Mouse (Mus musculus) C2C12 (cell line): ENCODE measurements at regions not wholly inside any gene's neighbourhood (a gene's known extent, or its start where the extent isn't known, plus 50 kb on each side); places are given as distances from the start of the nearest gene placed in this dataset.

Experiments used
- H3K27me3 ChIP-seq: one replicate; pipeline ENCODE4 v1.6.1; 2011; ENCODE audit not compliant: control insufficient read depth, insufficient read depth, insufficient read length
- H3K36me3 ChIP-seq: one replicate; pipeline ENCODE4 v1.6.1; 2011; ENCODE audit not compliant: control insufficient read depth, insufficient read depth
- H3K4me3 ChIP-seq: one replicate; pipeline ENCODE4 v1.5.1; 2011; ENCODE audit warnings: mild to moderate bottlenecking, control low read depth; ENCODE audit not compliant: poor library complexity, insufficient read depth, severe bottlenecking
- H3K79me2 ChIP-seq: one replicate; pipeline ENCODE4 v1.6.1; 2011; ENCODE audit not compliant: control insufficient read depth, insufficient read depth
- H3K79me3 ChIP-seq: one replicate; pipeline ENCODE4 v1.6.1; 2011; ENCODE audit warnings: low read depth, control low read depth
- H3ac ChIP-seq: one replicate; pipeline ENCODE3; 2011; ENCODE audit warnings: low read depth; ENCODE audit not compliant: control insufficient read depth, insufficient read length
- CEBPB ChIP-seq: IDR thresholded peaks from one replicate; pipeline ENCODE4 v1.6.1; 2011; ENCODE audit warnings: low read depth, mild to moderate bottlenecking, control low read depth, moderate library complexity
- CTCF ChIP-seq: IDR thresholded peaks from one replicate; pipeline ENCODE4 v1.5.1; 2011; ENCODE audit not compliant: control insufficient read depth, insufficient read depth, insufficient read length
- FOSL1 ChIP-seq: IDR thresholded peaks from one replicate; pipeline ENCODE4 v1.8.0; 2011; ENCODE audit warnings: mild to moderate bottlenecking, low read length; ENCODE audit not compliant: poor library complexity, insufficient read depth, severe bottlenecking
- MAX ChIP-seq: IDR thresholded peaks from one replicate; pipeline ENCODE4 v1.6.1; 2011; ENCODE audit warnings: mild to moderate bottlenecking, control low read depth
- MYOD1 ChIP-seq: IDR thresholded peaks from one replicate; pipeline ENCODE4 v1.6.1; 2011; ENCODE audit warnings: low read depth; ENCODE audit not compliant: control insufficient read depth, insufficient read length
- MYOG ChIP-seq: IDR thresholded peaks from one replicate; pipeline ENCODE4 v1.6.1; 2011; ENCODE audit not compliant: control insufficient read depth, insufficient read length; ENCODE audit errors: extremely low read depth
- USF1 ChIP-seq: IDR thresholded peaks from one replicate; pipeline ENCODE4 v1.6.1; 2011; ENCODE audit warnings: low read depth, mild to moderate bottlenecking, control low read depth, moderate library complexity

DNA sequence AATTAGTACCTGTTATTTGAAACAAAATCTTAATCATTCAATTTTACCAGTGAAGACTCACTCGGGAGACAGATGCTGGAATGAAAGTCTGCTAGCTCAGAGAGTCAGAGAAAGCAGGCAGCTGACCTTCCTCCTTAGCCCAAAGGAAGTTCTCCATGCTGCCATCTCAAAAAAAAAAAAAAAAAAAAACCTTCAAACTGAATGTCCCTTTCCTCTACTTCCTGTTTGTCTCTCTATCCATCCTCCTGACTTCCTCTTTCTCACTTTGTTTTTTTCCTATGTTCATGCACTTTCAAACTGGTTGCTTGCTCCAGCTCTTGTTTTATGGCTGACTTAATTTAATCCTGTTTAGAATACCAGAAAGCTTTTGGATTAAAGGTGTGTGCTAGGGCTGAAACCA, 377.4 kb downstream of the Olfm3 start:
- Histone ChIP-seq H3K27me3 (no peaks in the 10 kb centered on the region), H3K79me2 (no peaks in the 10 kb centered on the region), H3K4me3 (no peak overlapping the region), H3K36me3 (no peaks in the 10 kb centered on the region), H3ac (no peak overlapping the region), H3K79me3 (no peaks in the 10 kb centered on the region)
- no peak for TF ChIP-seq USF1
- TF ChIP-seq MYOG, result no peak
- no peak for TF ChIP-seq FOSL1
- TF ChIP-seq CEBPB, result no peak
- no peak for TF ChIP-seq CTCF
- TF ChIP-seq MYOD1, result no peak
- TF ChIP-seq MAX, result no peak

DNA sequence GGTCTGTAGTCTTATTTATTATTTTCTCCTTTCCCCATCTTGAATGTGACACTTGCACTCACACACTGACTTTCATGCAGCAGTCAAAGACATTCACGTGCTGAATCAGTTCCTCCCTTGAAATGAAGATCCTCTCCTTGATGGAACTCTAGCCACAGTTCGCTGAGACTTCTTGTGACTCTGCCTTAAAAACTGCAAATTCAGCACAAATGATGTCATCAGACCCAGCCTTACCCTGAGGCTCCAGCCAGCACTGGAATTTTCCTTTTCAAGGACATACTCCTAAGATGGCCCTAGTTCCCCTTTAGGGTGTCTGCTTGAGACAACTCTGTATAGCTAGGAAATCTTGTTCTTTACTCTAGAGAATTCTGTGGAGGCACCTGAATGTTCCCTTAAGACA, 380.6 kb downstream of the Olfm3 start:
- no peak for TF ChIP-seq MYOG
- TF ChIP-seq CEBPB, result no peak
- TF ChIP-seq MYOD1, result no peak
- no peak for TF ChIP-seq MAX
- no peak for TF ChIP-seq CTCF
- no peak for TF ChIP-seq FOSL1
- no peak for TF ChIP-seq USF1
- H3K79me2 ChIP-seq, result no peaks in the 10 kb centered on the region

More for the DNA sequence above, 380.6 kb downstream of the Olfm3 start:
- Histone ChIP-seq H3K79me3 (no peaks in the 10 kb centered on the region), H3ac (no peak overlapping the region), H3K36me3 (no peaks in the 10 kb centered on the region), H3K4me3 (no peak overlapping the region), H3K27me3 (no peaks in the 10 kb centered on the region)
